Mouse (Mus musculus) neutrophil, adult 5-6 weeks (primary cell): ENCODE measurements around the gene Rdh5. TPM values are rescaled to one million over a fixed set of nuclear protein-coding genes. Genes with fewer than 3 reads are reported as not detected.
A peak's percentile ranks its signal among the peaks of the same experiment; 100 is the strongest.

Source experiments
- ATAC-seq: fragments of 151-379, 151-347 bp; 2 replicates; pipeline ENCODE4 v1.8.0; 2017; ENCODE audit warnings: mild to moderate bottlenecking, moderate TSS enrichment; ENCODE audit not compliant: insufficient number of reproducible peaks, poor library complexity, low FRiP score, severe bottlenecking; ENCODE audit errors: extremely low read depth
- total RNA-seq: library from RNA; stranded (forward); fragments of 200-1000 nt; gene quantifications from 2 replicates; pipeline ENCODE4 v1.2.3, GENCODE M21; 2017

Rdh5 gene
- total RNA-seq, 1 experiment from 2014 or later: 7.4 TPM

- ATAC-seq: no peak
Measured at GRCm38 (mm10) chr10:128911430-128911829, 11.3 kb downstream of the Rdh5 start.

DNA sequence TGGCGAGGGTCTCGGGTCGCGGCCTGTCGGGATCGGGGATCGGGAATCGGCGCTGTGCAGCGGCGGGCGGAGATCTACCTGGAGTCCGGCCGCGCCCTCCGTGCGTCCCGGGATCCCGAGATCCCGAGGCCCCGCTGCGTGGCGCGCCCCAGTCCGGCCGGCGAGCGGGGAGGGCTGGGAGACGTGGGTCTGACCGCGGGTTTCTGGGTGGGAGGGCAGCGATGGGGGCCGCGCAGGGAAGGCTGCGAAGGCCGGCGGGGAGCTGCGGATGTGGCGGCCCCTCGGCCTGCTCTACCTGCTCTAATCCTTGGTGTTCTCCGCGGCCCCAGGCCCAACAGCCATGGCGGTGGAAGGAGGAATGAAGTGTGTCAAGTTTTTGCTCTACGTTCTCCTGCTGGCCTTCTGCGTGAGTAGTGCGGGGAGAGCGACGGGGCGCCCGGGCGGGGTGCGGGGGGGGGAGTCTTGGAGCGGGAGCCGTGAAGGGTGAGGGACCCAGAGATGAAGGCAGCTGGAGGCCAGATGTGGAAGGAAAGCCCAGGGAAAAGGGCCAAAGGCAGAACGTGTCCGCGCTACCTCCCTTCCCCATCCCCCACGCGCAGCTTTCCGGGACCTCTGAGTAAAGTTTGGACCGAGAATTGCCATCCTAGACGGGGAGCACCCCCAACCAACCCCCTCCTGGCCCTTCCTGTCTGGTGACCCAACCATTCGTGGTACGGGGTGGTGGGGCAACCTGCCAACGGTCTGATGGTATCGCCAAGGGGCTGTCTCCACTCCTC, 12.4 kb downstream of the Rdh5 start:
- ATAC-seq: 0 out of 2 replicates have a peak, but pooled peaks have one; percentile 1

DNA sequence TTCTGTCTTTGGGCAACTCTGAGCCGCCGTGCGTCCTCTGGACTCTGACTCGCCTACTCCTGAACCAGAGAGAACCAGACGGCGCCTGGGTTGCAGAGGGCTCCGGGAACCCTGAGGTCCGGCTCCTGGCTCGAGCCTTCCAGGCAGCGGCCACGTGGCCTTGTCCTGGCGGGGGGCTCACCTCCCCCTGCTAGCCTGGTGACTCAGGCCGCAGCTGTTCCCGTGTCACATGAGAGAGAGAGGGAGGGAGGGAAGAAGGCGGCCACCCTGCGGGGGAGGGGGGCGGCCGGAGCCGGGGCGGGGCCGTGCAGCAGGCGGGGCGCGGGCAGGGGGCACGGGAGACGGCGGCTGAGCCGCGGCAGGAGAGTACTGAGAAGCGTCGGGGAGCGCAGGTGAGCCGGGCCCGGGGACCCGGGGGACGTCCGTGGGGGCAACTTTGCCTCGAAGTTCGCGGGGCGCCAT, 13.1 kb downstream of the Rdh5 start:
- peak; percentile 20; the same call in 1 of the 2 replicates for ATAC-seq

DNA sequence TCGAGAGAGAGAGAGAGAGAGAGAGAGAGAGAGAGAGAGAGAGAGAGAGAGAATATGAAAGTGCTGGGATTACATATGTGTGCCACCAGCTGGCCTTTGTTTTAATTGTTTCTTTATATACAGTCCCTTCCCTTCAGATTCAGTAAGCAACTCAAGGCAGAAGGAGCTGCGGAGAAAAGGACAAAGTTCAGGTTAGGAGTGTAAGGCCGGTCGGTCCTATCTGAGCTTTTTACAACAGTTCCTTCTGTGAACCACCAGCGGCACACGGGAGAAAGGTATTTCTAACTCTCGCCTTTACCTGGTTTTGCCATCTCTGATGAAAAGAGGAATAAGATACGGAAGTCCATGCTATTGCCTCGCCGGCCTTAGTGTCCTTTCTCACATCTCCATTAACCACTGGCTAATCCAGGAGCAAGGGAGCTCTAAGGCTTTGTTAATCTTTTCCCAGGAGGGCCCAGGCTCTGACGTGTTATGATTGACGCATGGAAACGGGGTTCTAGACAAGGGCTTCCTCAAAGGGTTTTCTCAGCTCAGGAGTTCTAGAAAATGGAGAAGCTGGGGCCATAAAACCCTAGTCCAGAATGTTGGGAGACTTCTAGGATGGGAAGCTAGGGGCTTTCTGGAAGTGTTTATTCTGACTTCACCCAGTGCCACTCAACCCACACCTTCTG, 13.8 kb downstream of the Rdh5 start:
- no peak for ATAC-seq

- ATAC-seq: no peak
Measured at GRCm38 (mm10) chr10:128904812-128905211, 17.9 kb downstream of the Rdh5 start.

- ATAC-seq: peak; percentile 46; the same call in 1 of the 2 replicates
Measured at GRCm38 (mm10) chr10:128902409-128902988, 20.2 kb downstream of the Rdh5 start.

DNA sequence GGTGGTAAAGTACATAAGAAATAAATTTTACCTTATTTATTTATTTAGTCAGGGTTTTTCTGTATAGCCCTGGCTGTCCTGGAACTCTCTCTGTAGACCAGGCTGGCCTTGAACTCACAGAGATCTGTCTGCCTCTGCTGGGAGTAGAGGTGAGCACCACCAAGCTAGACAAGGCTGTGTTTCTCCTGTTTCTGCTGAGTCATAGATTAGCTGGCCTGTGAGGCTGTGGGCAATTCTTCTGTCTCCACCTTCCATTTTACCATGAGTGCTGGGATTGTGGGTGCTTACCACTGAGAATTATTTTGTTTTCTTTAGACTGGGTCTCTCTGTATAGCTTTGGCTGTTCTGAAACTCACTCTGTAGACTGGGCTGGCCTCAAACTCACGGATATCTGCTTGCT, 21.3 kb downstream of the Rdh5 start:
- ATAC-seq: no peak

- ATAC-seq: no peak
Measured at GRCm38 (mm10) chr10:128900698-128901097, 22.0 kb downstream of the Rdh5 start, which contains the start of gene Cd63. TSS of gene Cd63 (plus strand) at chr10:128900989.

DNA sequence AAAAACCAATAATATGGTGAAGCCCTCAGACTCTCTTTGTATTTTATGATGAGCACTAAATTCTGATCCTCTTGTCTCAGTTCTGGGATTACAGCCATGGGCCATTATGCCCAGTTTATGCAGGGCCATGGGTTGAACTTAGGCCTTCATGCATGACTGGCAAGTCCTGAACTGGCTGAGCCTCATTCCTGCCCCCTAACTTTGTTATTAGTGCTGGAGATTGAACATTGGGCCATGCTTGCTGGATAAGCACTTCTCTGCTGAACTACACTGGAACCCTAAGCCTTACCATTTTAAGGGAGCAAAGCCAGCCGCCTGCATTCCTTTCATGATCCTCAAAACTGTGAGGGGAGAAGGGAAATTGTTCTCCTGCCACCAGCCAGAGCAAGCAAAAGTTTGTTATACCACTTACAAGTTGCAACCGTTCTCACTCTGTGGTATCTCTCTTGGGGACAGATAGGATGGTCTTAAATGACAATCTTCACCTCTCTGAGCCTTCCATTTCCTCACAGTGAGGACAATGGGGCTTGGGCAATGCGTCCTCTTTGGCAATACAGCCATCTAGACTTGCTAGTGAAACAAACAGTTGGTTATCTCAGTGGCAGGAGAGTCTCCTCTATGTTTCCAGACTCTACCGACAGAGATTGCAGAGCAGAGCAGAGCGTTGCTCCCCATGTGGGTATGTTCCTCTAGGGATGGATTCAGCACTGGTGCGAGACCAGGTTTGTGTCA, 22.8 kb downstream of the Rdh5 start:
- ATAC-seq: no peak

DNA sequence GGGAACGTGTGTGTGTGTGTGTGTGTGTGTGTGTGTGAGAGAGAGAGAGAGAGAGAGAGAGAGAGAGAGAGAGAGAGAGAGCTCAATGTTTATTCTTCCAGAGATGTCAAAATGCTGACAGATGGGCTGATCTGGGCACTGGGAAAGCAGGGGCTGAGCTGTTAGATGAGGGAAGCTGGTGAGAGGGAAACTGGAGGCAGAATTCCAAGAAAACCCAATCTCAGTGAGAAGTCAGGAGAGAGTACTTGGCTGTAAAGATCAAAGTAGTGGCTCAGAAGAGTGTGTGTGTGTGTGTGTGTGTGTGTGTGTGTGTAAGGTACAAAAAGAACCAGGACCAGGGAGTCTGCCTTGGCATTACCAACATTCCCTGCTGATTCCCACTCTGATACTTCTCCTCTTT, 25.2 kb downstream of the Rdh5 start:
- ATAC-seq: no peak

DNA sequence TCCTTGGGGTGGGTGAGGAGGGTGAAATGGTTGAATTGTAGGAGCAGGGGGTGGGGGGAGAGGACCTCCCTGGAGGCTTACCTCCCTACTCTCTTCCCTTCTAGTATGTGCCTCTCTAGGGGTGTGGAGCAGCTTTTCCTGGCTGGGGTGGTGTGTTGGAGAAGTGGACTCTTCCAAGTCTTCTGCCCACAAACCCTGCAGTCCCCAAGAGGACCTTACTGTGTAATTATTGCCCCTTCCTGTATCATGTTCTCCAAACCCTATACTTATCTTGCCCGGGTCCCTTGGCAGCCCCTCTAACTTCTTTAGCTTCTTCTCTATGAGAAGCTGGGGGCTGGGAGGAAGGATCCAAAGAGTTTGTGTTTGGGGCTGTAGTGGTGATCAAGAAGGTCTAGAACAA, 25.9 kb downstream of the Rdh5 start:
- no peak for ATAC-seq

GRCm38 (mm10) chr10:128895952-128896693, 26.6 kb downstream of the Rdh5 start:
- no peak for ATAC-seq

DNA sequence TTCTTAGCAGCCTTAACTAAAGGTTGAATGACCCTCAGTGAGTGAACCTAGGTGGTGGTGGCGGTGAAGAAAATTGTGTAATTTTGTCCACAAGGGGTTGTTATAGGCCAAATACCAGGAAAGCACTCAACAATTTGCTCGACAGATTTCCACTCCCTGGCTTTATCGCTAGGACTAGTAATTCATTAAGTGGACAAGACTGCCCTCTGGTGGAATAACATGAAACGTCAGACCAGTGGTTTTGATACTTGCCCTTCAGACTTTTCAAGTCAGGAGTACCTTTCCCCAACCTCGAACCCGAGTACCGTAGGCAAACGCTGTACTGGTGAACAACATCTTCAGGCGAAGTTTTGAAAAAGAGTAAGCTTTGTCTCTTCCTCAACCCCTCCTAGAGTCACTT, 27.3 kb downstream of the Rdh5 start:
- peak; percentile 78 for ATAC-seq

DNA sequence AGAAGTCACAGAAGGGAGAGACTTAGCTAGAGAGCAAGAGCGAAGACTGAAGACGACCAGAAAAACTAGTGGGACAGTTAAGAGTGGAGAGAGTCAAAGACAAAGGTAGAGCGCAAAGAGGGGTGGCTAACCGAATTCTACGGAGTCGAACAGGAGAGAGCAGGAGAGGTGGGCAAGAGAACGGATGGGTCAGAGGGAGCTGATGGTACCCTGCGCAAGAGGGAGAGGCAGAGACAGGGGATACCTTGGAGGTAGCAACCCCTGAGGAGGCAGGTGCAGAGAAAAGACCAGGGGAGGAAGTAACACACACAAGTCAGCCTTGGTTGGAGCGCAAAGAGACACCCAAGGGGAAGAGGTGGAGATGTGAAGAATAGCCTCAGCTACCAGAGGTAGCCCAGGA, 30.4 kb downstream of the Rdh5 start:
- peak; percentile 8; the same call in 1 of the 2 replicates for ATAC-seq

DNA sequence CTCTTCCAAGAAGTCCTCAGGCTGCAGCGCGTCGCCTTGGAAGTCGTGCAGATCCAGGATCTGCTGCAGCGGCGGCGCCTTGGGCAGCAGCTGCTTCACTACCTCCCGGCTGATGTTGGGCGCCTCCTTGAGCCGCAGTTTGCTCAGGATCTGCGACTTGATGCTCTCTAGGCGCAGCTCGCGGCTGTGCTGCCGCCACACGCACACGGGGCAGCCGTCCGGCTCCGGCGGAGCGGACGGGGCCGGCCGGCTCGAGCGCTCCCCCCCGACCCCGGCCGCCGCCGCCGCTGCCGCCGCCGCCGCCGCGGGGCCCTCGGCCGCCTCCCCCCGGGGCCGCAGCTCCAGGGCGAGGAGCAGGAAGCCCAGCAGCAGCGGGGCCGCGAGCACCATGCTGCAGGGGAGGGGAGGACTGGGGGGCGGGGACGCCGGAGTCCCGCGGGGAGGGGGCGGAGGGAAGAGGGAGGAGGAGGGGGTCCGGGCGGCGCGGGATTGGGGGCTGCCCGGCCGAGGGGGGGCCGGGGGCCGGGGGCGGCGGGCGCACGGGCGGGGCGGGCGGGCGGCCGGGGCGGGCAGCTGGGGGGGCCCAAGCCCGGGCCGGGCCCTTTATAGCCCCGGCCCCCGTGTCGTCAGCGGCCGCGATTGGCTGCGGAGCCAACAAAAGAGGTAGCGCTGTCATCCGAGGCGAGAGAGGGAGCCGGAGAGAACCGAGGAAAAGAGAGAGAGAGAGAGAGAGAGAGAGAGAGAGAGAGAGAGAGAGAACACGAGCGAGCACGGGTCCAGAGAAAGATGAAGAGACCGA, 31.2 kb downstream of the Rdh5 start, which contains the start of gene Gdf11:
Gdf11 (minus strand) TSS at position 423 of the 799 bp plus-strand sequence.
- ATAC-seq: no peak

- no peak for ATAC-seq
Measured at GRCm38 (mm10) chr10:128890383-128891295, 32.0 kb downstream of the Rdh5 start.

GRCm38 (mm10) chr10:128889846-128890245, 32.8 kb downstream of the Rdh5 start:
- ATAC-seq: no peak
